In the genomic region with DNA sequence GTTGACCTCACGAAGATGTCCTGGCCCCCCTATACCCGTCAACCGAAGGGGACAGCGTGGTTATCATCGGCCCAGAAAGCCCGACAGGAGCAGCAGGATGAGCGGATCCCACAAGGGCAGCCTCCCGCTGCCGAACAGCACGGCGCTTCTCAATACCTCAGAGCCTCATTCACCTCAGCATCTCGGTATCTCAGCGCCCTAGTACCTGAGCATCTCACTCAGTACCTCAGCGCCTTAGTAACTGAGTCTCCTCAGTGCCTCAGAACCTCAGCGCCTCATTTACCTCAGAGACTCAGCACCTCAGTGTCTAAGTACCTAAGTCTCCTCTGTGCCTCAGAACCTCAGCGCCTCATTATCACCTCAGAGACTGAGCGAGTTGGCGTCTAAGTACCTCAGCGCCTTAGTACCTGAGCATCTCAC, we compare ENCODE assay signal across 8 mouse cellular contexts. TPM values are rescaled to one million over a fixed set of nuclear protein-coding genes. Genes with fewer than 3 reads are reported as not detected.
DNase-seq lines count a peak whose midpoint lies in the region; ATAC-seq and TF ChIP-seq lines count a peak whose summit lies in the region.

No protein-coding gene starts in this region.

- H3K27me3 ChIP-seq in kidney, adult 2 months (replicated peaks; ENCODE audit: control insufficient read depth, insufficient read depth, low read length): no peaks in the 10 kb centered on the region
- H3K27me3 ChIP-seq in intestine, embryonic 14.5 days (replicated peaks; ENCODE audit: control insufficient read depth, insufficient read depth, low read length): no peaks in the 10 kb centered on the region

- no peak for TF ChIP-seq POLR2A in kidney, adult 2 months (IDR thresholded peaks at IDR 0.05; ENCODE audit: low read depth, low read length)
- TF ChIP-seq POLR2A in cortical plate, adult 2 months (IDR thresholded peaks at IDR 0.05; ENCODE audit: extremely low read depth, insufficient read depth, low read length): no peak

- no peak for TF ChIP-seq CTCF in kidney, adult 2 months (conservative IDR thresholded peaks at IDR 0.05; ENCODE audit: insufficient read depth, insufficient read length, low read depth, low read length)
- TF ChIP-seq CTCF in cortical plate, adult 2 months (IDR thresholded peaks at IDR 0.05; ENCODE audit: extremely low read depth, insufficient read depth, low read length): no peak

- DNase-seq in kidney, adult 2 months: no peak
- no peak for DNase-seq in kidney, adult 11 months
- DNase-seq in R1 (ENCODE audit: low read depth, low spot score): peak; percentile 68
- peak; percentile 63 for DNase-seq in intestine, embryonic 14.5 days (ENCODE audit: low spot score)
- peak; percentile 32 for DNase-seq in neural tube, embryonic 10.5 days (ENCODE audit: extremely low spot score, low spot score)
- DNase-seq in gastrocnemius, postnatal 25 days: no peak
- DNase-seq in gastrocnemius, postnatal 4 days (ENCODE audit: low spot score in 2 of 2): no peak

- 2% methylated on average over 19 of the region's 19 CpGs for WGBS in kidney, adult 2 months
- 2% methylated on average over 19 of the region's 19 CpGs for WGBS in intestine, embryonic 14.5 days

- H3K4me3 ChIP-seq in kidney, adult 2 months (ENCODE audit: insufficient read depth, low read depth, low read length): peak overlapping the region; percentile 64
- peak overlapping the region; percentile 96 for H3K4me3 ChIP-seq in cortical plate, adult 2 months (ENCODE audit: insufficient read depth, low read length)
- peak overlapping the region; percentile 62 for H3K4me3 ChIP-seq in intestine, embryonic 14.5 days (ENCODE audit: low read depth, low read length)

- H3K9ac ChIP-seq in intestine, embryonic 14.5 days (ENCODE audit: low read length): peak overlapping the region; percentile 49

- H3K4me1 ChIP-seq in kidney, adult 2 months (ENCODE audit: control insufficient read depth, insufficient read depth, low read length): no peaks in the 10 kb centered on the region
- peaks cover 1% of the 10 kb centered on the region; the same call in 1 of the 2 replicates for H3K4me1 ChIP-seq in cortical plate, adult 2 months (ENCODE audit: control insufficient read depth, insufficient read depth, low read length)
- H3K4me1 ChIP-seq in intestine, embryonic 14.5 days (replicated peaks; ENCODE audit: control insufficient read depth, insufficient read depth, low read length): no peaks in the 10 kb centered on the region

- H3K4me2 ChIP-seq in intestine, embryonic 14.5 days (ENCODE audit: low read length): peak overlapping the region; percentile 76

- no peak overlapping the region for H3K27ac ChIP-seq in kidney, adult 2 months (ENCODE audit: insufficient read depth, low read depth, low read length)
- H3K27ac ChIP-seq in cortical plate, adult 2 months (ENCODE audit: insufficient read depth, low read length): 0 out of 2 replicates have a peak overlapping the region, but pooled peaks have one; percentile 43
- no peak overlapping the region for H3K27ac ChIP-seq in intestine, embryonic 14.5 days (ENCODE audit: low read depth)

- no peak; the same call in 1 of the 2 replicates for ATAC-seq in intestine, embryonic 14.5 days (replicated peaks; ENCODE audit: low FRiP score, low TSS enrichment, low read depth)

- H3K36me3 ChIP-seq in kidney, adult 2 months (ENCODE audit: control insufficient read depth, insufficient read depth, low read length): no peaks in the 10 kb centered on the region
- H3K36me3 ChIP-seq in intestine, embryonic 14.5 days (ENCODE audit: control insufficient read depth, insufficient read depth, low read length): no peaks in the 10 kb centered on the region

- H3K9me3 ChIP-seq in intestine, embryonic 14.5 days (ENCODE audit: control insufficient read depth, low read length): no peaks in the 10 kb centered on the region

RNA-seq across cellular contexts. Expression of a gene that starts 0.6 kb away (rescaled TPM):
- 1.2 and 1.7 TPM in 2 replicates for polyA plus RNA-seq in kidney, adult 2 months (2012; rRNA removed)
- 5.8 and 6.5 TPM in 2 replicates for polyA plus RNA-seq in cortical plate, adult 2 months (2012; rRNA removed)
- 3.3 and 4.2 TPM in 2 replicates for polyA plus RNA-seq in intestine, embryonic 14.5 days (2014; fragmentation: Nextera tagmentation; extraction: Ambion mirVana)
- under 1 TPM; 0.08 to 0.20 TPM for total RNA-seq in gastrocnemius, postnatal 25 days (2021)
- 1 to 10 TPM; 1.4 to 1.5 TPM for total RNA-seq in gastrocnemius, postnatal 4 days (2021)

Comparison
In these comparisons a context has a peak if more than half of its experiments do, and no peak if none do; other contexts are left out.
1. DNase-seq: peak in R1 (single experiment), intestine, embryonic 14.5 days (single experiment) and neural tube, embryonic 10.5 days (single experiment); none in kidney, adult 2 months (single experiment), kidney, adult 11 months (single experiment), gastrocnemius, postnatal 25 days (single experiment) and gastrocnemius, postnatal 4 days (0 of 2).
2. Peak in every context shown above with its lines, with median percentiles within 50 percentile points of each other: H3K4me3 ChIP-seq.